Mouse (Mus musculus) layer of hippocampus, adult 9-10 months (tissue): ENCODE measurements around the gene Cadps.
A peak's percentile ranks its signal among the peaks of the same experiment; 100 is the strongest.
"Not testable (repeated sequence)": the region's sequence is repeated elsewhere in the genome, so short reads cannot be mapped to it uniquely, and the experiment has no call there.

ENCODE experiments used
- DNase-seq: peaks from one replicate; pipeline ENCODE4 v3.0.0; 2022; ENCODE audit warnings: low spot score

The Cadps gene

DNA sequence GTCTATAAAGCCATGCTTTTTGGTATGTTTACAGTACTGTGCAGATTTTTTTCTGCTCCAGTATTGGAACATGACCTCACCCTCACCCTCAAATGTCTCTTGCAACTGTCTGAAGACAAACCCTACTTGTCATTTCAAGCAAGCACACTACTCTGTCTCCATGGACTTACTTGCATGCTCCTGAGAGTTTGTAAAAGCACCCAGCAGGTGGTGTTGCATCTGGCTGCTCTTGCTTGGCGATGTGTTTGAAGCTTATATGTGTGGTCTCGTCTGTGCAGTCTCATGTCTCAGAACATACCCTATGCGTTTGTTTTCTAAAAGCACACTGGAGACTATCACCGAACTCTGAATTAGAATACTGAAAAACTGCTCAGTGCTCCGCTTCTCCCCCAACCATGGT is 241.2 kb downstream of the Cadps start:
- DNase-seq, result no peak

DNA sequence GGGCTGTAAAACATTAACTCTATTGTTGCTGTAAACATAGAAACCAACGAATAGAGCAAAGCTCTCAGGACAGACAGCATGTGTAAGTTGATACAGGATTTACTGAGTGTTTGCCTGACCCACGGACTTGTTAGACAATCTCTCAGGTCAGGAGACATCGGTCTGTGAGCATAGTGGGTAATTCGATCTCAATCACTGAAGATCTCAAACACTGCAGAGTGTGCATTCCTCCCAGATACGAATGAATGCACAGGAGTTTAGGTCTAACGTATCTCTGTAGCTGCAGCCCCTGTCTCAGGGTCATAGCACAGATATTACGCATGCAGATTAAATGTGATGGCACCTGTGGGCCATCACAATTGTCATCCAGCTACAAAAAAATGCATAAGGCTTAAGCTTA is 242.1 kb downstream of the Cadps start:
- no peak for DNase-seq

DNA sequence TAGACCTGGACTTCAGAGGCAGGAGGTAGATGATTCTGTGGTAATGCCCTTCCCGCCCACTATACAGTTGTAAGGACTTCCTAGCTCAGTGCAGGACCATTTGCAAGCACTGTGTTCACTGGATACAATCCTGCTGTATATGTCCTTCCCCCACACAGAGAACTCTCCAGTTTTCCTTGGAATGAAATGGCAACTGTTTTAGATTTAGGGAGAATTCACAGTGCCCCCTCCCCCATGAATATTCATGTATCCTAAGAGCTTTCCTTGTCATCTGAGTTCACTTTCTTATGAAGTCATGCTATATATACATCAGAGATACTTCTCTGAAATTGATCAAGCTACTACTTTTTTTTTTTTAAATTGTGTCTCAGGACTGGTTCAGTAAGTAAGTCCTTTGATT is 244.7 kb downstream of the Cadps start:
- no peak for DNase-seq

DNA sequence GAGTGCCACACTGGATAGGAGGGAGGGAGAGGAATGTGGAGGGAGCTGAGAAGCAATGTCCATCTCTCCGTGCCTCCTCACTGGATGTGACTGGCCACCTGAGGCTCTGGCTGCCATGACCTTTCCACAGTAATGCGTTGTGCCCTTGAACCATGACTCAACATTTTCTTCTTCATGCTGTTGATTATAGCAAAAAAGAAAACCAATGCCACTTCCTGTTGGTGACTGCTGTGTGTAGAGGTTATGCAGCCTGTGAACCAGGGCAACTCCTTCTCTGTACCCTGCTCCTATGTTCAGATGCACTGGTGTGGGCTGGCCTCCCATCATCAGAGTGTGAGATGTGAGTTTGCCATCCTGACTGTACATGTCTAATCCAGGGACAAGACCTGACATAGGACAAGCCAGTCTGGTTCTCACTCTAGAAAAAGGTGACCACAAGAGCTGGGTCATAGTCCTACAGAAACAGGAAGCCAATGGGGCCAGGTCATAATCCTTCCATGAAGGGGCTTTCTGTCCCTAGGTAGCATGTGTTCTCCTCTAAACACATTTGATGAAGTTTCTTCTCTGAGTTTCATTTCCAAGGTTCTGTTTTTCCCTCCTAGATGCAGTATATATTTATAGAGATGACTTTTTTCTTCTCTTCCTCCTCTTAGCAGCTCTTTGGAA is 245.3 kb downstream of the Cadps start:
- DNase-seq, result no peak

DNA sequence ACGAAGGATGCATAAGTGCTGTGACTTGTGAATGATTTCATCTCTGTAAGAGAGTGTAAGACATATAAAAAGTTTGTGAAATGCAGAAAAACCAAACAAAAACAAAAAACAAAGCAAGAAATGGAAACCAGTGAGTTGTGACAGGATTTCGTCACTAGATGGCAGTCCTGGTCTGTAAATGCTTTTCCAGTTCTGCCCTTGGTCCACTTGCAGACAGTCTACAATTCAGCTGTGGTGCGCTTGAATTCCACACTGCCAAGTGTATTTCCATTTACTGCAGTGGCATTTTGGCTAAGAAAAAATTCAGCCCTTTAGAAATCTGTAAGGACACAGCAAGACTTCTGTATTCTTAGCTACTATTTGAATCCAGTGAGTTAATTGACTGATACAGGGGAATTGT is 247.8 kb downstream of the Cadps start:
- peak; percentile 36 for DNase-seq

DNA sequence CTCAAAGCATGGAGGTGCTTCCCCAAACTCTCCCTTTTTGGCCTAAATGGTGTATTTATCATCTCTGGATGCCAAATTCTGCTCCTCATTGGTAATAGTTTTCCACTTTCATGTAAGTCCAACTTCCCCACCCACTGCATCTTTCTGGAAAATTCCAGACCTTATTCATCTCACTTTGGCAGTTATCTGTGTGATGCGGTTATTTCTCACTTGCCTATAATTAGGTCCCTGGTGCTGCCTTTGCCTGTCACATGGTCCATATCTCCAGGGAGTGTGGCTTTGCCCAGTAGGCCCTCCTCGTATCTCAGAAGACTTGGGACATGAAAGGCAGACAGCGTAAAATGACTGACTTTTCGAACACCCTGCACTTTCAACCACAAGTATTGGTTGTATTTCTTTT is 248.5 kb downstream of the Cadps start:
- no peak for DNase-seq

DNA sequence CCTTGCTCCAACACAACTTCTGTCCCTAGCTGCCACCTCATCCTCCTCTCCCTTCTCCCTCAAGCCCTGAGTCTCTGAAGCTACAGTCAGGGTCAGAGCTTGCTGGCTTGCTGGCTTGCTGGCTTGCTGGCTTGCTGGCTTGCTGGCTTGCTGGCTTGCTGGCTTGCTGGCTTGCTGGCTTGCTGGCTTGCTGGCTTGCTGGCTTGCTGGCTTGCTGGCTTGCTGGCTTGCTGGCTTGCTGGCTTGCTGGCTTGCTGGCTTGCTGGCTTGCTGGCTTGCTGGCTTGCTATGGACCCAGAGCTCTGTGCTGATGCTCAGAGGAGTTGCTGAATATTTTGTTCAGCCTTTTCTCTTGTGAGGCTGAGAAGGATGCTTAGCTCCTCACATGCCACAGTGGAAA is 261.1 kb downstream of the Cadps start:
- DNase-seq, result not testable (repeated sequence)

DNA sequence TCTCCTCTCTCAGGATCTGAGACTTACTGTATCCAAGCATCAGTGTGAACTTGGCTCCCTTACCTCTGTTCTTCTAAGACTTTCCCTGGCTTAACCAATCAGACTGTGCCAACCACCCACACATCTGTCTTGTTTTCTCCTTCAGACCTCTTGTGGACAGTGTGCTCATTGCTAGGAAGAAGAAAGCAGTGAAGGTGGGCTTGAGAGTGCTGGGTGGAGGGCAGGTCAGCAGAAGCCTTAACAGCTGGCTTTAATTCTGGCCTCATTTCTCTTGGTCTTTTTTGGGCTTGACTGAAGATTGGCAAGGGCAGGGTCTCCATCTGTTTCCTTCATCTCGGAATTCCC is 262.7 kb downstream of the Cadps start:
- no peak for DNase-seq

DNA sequence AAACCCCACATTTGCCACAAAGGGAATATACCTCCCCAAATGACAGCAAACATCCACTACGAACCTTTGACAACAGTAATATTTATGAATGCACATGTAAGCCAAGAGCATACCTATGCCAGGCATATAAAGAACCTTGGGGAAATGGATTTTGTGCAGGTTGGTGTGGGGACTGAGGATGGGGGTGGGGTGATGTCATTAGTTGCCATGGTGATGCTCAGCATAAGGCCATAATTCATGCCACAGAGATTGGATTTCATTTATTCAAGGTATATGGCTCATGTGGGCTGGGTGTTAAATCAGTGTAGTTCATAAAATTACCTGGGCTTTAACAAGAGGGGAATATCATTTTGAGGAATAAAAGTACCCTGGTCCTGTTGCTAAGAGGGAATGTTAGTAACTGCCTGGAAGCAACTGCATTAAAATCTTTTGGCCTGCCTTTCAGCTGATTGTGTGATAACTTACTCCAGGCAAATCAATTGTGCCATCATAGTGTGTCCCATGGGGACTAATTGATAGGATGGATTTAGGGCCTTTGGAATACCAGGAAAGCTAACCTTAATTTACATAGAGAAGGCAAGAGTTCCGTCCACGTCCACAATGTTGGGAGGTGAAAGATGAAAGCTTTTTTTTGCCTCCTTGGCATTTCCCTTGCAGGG is 263.2 kb downstream of the Cadps start:
- no peak for DNase-seq

DNA sequence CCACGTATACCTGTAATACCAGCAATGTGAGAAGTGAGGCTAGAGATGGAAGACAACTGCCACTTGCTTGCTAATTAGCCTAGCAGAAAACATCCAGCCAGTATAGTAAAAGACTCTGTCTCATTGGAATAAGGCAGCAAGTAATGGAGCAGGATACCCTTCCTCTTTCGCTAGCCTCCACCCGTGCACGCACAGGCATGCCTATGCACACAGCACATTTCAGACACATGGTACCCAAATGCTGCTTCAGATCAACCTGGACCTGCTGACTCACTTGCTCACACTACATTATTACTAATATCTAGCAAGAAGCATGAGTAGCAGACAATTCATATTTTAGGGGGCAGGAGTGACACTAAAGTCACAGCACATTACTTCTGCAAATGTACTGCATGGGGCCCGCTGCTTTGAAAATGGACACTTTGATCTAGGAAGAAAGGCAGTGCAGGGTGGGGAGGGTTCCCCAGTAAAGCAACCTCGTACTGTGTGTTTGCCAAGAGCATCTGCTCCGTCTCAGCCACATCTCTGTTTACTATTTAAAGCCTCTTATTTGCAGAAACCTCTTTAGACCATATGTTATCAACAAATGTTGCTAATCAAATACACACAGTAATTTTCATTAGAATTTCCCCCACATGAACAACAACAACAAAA is 263.8 kb downstream of the Cadps start:
- no peak for DNase-seq

DNA sequence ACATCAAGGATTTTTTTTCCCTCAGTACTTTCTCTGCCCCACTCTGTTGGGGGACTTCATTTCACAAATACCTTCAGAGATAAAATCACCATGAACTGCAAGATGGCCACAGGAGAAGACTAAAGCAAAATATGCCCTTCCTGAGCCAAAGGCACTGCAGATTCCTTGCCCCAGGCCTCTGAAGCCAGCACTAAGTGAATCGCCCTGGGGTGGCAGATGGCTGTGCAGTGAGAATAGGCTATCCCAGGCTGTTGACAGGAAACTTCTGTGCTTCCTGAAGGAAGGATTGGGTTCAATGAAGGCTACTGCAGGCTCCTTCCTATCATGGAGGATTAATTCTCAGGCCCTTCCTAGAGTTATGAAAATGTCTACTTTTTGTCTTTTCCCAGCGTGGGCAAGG is 268.4 kb downstream of the Cadps start:
- DNase-seq, result no peak

DNA sequence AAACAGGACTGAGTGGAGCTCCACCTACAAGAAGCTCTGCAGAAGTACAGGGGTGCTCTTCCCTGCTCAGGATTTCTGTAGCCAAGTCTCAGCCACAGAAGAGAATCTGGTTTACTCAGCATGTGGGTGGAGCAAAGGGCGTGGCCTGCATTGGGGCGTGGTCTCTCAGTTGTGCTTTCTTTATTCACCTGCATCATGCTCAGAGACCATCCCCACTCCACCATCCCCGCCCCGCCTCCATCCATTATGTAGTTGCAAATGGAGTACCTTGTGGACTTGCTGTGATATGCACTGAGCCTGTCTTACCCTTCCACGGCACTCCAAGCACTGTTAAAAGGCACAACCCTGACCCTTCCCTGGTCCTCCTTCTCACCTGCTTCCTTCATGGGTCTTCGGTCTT is 271.5 kb downstream of the Cadps start:
- DNase-seq, result no peak

DNA sequence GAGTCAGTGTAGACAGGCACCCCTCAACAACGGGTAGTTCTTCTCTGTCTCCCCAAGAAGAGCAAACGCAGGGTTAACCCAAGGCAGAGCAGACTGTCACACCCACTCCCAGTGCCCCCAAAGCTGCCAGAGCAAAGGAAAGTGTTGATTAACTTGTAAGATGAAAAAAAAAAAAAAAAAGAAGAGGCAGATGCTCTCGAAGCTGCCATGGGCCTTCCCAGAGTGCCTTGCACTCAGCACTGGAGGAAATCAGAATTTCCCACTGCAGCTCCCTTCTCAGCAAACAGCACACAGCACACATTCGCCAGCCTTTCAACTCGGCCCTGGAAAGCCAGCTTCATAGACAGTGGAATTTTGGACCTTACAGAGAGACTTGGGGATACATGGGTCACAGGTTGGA is 271.9 kb downstream of the Cadps start:
- DNase-seq, result no peak

DNA sequence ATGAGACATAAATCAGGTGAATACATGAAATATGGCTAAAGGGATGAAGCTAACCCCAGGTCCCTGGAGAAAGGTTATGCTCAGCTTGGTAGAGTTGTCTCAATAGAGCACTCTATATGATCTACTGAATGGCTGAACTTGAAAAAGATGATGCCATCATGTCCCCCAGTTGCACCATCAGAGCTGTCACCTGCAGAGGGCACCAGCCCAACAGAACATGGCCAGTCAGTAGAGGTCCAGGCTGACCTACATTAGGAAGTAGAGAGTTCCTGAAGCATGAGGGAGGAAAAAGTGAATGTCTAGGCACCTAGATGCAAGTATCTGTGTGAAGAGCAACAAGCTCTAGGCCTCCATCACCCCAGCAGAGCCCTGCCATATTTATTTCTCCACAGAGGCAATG is 273.6 kb downstream of the Cadps start:
- no peak for DNase-seq

DNA sequence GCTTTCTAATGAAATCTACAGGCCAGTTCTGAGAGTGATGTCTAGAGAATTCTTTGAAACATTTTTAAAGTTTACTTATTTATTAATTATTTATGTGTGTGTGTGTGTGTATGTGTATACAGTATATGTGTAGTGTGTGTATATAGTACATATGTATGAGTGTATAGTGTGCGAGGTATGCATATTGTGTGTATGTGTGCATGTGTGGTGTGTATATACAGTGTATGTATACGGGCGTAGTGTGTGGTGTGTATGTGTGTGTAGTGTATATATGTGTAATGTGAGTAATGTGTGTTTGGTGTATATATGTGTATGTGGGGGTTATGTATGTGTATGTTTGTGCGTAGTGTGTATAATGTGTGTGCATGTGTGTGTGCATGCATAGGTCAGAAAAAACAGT is 275.4 kb downstream of the Cadps start:
- no peak for DNase-seq

DNA sequence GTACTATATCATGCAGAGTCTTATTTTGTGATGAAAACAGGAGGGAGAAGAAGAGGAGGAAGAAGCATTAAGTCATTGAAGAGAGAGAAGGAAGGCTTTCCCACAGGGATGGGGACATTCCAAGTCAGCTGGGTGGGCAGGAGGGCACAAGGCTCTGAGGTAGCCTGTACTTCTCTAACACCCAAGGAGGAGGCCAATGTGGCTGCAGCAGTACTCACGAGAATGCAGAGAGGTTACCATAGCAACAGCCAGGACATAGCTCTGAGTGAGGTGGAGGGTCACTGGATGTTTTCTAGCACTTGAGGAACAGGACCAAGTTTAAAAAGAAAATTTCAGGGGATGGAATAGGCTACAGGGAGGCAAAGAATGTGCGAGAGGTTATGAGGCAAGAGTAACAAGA is 281.1 kb downstream of the Cadps start:
- DNase-seq, result no peak

DNA sequence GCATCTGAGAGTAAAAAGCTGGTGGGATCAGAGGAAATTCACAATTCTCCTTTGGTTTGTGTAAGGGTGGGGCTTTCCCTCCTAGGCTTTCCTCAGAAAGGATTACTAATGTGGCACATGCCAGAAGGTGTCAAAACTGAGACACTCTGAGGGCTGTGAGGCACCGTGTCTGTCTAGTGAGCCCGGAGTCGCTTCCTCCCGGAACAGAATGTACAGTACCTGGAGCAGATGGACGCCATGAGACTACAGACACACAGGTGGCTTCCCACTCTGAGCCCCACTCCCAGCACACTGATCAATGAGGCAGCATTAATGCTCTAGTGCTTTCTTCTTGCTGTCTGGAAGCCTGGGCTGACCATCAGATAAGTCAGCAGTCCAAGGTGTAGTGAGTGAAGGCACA is 283.8 kb downstream of the Cadps start:
- no peak for DNase-seq

DNA sequence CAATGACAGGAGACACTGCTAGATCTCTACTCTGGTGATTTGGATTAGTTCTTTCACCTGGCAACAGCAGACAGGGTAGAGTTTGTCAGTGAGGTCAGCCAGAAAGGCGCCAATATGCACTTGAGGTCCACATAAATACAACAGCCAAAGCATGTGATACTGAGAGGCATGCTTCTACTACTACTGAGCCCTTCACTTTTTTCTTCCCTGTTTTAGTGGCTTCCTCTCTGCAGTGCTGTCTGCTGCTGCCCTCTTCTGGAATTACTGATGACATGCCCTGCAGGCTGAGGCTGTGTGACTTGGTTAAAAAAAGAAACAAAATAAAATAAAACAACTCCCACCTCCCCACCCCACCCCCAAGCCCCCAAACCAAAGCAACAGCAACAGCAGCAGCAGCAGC is 291.8 kb downstream of the Cadps start:
- peak; percentile 13 for DNase-seq

DNA sequence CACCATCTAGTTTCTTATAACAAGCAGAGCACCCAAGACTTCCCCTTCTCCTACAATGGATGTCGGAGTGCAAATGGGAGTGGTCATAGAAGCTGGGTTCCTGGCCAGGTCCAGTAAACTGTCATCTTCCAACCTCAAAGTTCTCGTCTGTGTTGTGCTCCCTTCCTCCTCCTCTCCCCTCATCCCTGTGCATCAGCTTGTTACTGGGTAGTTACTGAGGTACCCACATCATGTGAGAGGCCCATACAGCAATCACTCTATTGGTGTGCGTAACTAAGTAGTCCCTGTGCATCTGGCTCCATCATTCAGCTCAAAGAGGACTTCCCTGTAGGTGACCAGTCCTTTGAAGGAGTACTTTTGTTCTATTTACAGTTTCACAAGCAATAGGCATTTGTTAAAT is 292.3 kb downstream of the Cadps start:
- no peak for DNase-seq

DNA sequence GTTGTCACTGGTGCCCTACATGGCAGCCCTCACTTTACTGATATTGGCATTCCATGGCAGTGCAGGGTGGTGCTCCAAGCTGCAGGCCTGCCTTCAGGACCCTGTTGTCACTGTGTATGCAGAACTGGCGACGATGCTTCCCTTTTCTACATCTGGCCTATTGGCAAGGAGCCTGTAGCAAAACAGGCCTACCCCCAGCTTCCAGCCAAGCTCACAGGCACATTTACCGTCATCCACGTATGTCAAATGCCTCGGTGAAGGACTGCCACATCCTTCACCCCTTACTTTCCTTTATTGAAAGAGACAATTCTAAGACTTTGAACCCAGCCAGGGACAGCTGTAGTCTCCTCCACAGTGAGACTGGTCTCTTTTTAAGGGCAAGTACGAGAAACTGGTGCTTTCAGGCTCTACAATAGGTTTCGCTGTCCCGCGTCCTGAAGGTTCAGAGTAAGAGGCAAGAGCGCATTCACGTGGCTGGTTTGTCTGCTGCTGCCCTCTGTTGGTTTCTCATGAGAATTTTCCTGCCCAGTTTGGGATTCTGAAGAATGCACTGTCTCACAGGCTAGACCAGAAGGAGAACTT is 292.8 kb downstream of the Cadps start:
- peak; percentile 41 for DNase-seq

DNA sequence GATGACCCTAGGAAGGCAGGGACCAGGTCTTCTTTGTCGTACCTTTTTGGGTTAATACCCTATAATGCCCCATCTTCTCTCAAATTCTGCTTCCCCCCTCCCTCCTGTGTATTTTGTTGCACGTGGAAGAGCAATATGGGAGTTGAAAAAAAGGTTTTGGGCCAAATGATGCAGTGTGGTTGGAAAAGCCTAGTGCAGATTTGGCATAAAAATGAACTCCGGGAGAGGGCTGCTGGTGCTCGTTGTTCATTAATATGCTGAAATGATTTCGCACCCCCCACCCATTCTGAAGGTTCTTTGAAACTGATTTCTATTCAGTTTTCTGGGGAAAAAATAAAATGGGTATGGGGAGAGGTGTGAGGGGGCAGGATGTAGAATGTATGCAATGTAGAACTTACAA is 295.6 kb downstream of the Cadps start:
- no peak for DNase-seq

DNA sequence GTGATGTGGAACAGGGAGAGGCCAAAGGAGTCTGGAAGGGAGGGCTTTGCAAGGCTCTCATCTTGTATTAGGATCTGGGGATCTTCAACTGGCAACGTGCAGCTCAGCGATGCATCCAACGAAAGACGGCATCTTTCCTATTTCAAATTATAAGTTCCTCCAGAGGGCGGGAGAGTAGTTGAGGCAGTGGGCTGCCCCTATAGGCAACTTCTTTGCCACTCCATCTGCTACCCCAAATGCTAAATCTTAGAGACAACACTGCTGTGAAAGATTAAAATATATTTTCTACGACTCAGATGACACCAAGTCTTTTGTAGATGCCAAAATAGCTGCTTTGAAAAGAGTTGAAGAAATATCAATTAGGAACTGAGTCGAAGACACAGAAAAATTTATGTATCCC is 315.9 kb downstream of the Cadps start:
- DNase-seq, result no peak

DNA sequence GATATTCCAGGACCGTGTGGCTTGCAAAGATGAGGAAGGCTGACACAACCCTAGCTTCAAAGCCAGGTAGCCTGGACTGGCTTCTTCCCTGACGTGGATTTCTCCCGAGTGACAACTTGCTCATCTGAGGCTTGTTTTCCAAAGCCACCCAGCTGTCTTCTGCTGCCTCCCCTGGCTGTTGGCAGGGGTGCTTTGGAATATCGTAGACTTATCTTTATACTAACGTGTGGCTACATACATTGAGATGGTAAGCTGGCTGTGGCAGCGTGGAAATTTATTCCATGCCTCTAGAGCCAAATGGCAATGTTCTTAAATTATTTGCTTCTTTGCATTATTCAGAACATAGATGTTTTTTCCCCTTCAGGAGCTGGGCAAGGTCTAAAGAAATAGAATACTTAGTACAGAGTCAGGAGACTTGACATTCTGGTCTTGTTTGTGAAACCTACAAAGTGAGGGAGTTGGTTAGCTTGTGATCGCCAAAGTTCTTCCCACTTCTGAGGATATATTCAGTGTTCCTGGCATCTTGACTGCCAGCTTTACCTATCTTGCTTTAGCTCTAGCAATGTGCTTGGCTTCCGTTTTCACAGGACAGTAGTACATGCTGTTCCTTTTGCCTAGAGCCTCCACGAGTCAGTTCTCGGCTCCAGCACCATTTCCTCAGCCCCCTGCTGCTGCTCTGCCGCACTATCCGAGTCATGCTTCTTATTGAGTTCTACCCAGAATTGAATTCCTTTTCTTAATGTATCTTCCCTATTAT is 318.5 kb downstream of the Cadps start:
- no peak for DNase-seq
